Mouse (Mus musculus): Measurements from ENCODE around the gene Prkca.
A peak's percentile ranks its signal among the peaks of the same experiment; 100 is the strongest.

Gene Prkca

GRCm38 (mm10) chr11:108010465-108010864 lies 333.3 kb downstream of the Prkca start:
- no peak for DNase-seq (ENCODE audit: low read depth, low spot score)

GRCm38 (mm10) chr11:107998891-107999290 lies 344.8 kb downstream of the Prkca start:
- DNase-seq (ENCODE audit: low read depth, low spot score) = no peak

GRCm38 (mm10) chr11:107996896-107997670 lies 346.6 kb downstream of the Prkca start:
- no peak for DNase-seq (ENCODE audit: low read depth, low spot score)

GRCm38 (mm10) chr11:107994487-107994886 lies 349.2 kb downstream of the Prkca start:
- peak; percentile 55 for DNase-seq (ENCODE audit: low read depth, low spot score)

GRCm38 (mm10) chr11:107993792-107994191 lies 349.9 kb downstream of the Prkca start:
- DNase-seq (ENCODE audit: low read depth, low spot score) = no peak

GRCm38 (mm10) chr11:107992500-107992899 lies 351.2 kb downstream of the Prkca start:
- DNase-seq (ENCODE audit: low read depth, low spot score) = no peak

GRCm38 (mm10) chr11:107991990-107992389 lies 351.7 kb downstream of the Prkca start:
- no peak for DNase-seq (ENCODE audit: low read depth, low spot score)

GRCm38 (mm10) chr11:107989241-107989640 lies 354.5 kb downstream of the Prkca start:
- no peak for DNase-seq (ENCODE audit: low read depth, low spot score)

- DNase-seq (ENCODE audit: low read depth, low spot score) = no peak
Measured at GRCm38 (mm10) chr11:107985941-107986340, 357.8 kb downstream of the Prkca start.

GRCm38 (mm10) chr11:107983883-107984282 lies 359.8 kb downstream of the Prkca start:
- no peak for DNase-seq (ENCODE audit: low read depth, low spot score)

- no peak for DNase-seq (ENCODE audit: low read depth, low spot score)
Measured at GRCm38 (mm10) chr11:107983224-107983623, 360.5 kb downstream of the Prkca start.

- peak; percentile 55 for DNase-seq (ENCODE audit: low read depth, low spot score)
Measured at GRCm38 (mm10) chr11:107982225-107982896, 361.4 kb downstream of the Prkca start.

- DNase-seq (ENCODE audit: low read depth, low spot score) = no peak
Measured at GRCm38 (mm10) chr11:107979497-107980174, 364.1 kb downstream of the Prkca start.

- DNase-seq (ENCODE audit: low read depth, low spot score) = no peak
Measured at GRCm38 (mm10) chr11:107969943-107970342, 373.8 kb downstream of the Prkca start.

GRCm38 (mm10) chr11:107968147-107968546 lies 375.6 kb downstream of the Prkca start:
- no peak for DNase-seq (ENCODE audit: low read depth, low spot score)

GRCm38 (mm10) chr11:107966229-107966628 lies 377.5 kb downstream of the Prkca start:
- DNase-seq (ENCODE audit: low read depth, low spot score) = no peak

- DNase-seq (ENCODE audit: low read depth, low spot score) = no peak
Measured at GRCm38 (mm10) chr11:107965449-107965848, 378.3 kb downstream of the Prkca start.

- DNase-seq (ENCODE audit: low read depth, low spot score) = no peak
Measured at GRCm38 (mm10) chr11:107957566-107958350, 386.0 kb downstream of the Prkca start.

GRCm38 (mm10) chr11:107955191-107956062 lies 388.3 kb downstream of the Prkca start:
- DNase-seq (ENCODE audit: low read depth, low spot score) = no peak

- no peak for DNase-seq (ENCODE audit: low read depth, low spot score)
Measured at GRCm38 (mm10) chr11:107951431-107951830, 392.3 kb downstream of the Prkca start.

- no peak for DNase-seq (ENCODE audit: low read depth, low spot score)
Measured at GRCm38 (mm10) chr11:107950658-107951057, 393.1 kb downstream of the Prkca start.
